ENCODE assay signal across 1 mouse cellular context in the genomic region with DNA sequence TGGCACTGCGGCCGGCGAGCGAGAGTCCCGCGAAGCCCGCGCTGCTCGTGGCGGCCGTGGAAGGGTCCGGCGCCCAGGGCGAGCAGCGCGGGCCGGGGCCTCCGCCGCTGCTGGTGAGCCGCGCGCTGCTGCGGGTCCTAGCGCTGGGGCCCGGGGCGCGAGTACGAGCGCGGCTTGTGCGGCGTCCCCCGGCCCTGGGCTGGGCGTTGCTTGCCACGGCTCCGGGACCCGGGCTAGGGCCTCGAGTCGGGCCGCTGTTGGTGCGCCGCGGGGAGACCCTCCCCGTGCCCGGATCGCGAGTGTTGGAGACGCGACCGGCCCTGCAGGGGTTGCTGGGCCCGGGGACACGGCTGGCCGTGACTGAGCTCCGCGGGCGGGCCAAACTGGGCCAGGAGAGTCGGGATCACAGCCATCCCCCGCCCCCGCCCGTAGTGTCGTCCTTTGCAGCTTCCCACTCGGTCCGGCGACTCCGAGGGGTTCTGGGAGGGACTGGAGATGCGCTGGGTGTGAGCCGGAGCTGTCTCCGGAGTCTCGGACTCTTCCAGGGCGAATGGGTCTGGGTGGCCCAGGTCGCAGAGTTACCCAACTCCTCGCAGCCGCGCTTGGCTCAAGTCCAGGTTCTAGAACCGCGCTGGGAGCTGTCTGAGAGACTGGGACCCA.
TF ChIP-seq lines count a peak whose summit lies in the region.

No protein-coding gene starts in this region.

TF ChIP-seq in MEL, 35 proteins besides CTCF, POLR2A, EP300 and RAD21 (continued from another document):
- no peak for TF ChIP-seq ZNF384 (IDR thresholded peaks at IDR 0.05; ENCODE audit: low read depth, low read length)
